ENCODE assay signal across 7 mouse cellular contexts in the genomic region with DNA sequence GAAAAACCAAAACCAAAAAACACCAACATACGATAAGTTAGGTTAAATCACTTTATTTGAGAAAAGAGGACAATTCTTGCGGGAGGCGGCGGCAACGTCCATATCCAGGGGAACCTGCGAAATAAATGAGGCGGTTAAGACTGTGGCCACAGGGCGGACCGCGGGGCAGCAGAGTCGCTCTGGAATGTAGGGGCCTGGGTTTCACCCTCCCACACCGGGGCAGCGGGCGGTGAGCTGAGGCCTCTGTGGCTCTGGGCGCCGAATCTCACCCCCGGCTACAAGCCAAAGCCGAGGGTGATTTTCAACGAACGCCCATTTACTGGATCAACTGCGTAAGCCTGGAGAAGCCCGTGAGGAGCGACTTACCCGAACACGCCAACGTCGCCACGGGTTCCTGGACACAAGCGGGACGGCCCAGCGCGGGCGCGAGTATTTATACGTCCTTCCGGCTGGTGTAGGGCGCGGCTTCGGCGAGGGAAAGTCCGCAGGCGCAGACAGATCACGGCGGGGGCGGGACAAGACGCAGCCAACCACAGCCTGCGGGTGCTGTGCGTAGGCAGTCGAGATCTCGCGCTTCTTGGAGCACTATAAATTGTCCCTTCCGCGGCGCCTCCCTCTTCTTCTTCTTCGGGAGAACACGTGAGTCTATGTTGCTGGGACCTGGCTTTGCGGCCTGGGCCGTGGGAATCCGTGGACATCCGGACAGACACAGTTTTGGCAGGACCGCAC. TPM values are rescaled to one million over a fixed set of nuclear protein-coding genes. Genes with fewer than 3 reads are reported as not detected.
A peak's percentile ranks its signal among the peaks of the same experiment; 100 is the strongest.
DNase-seq lines count a peak whose midpoint lies in the region; ATAC-seq lines count a peak whose summit lies in the region.

No protein-coding gene starts in this region.

- H3K4me3 ChIP-seq in intestine, embryonic 16.5 days (ENCODE audit: low read length), result peak overlapping the region; percentile 89
- peak overlapping the region; percentile 88 for H3K4me3 ChIP-seq in midbrain, embryonic 11.5 days (ENCODE audit: low read depth, low read length)

- peaks cover 19% of the 10 kb centered on the region for H3K4me1 ChIP-seq in intestine, embryonic 16.5 days (ENCODE audit: control insufficient read depth, insufficient read depth, low read length)
- peaks cover 15% of the 10 kb centered on the region for H3K4me1 ChIP-seq in midbrain, embryonic 11.5 days (ENCODE audit: control insufficient read depth, insufficient read depth, low read length)

- H3K4me2 ChIP-seq in intestine, embryonic 16.5 days (ENCODE audit: low read depth, low read length), result peak overlapping the region; percentile 58
- H3K4me2 ChIP-seq in midbrain, embryonic 11.5 days, result peak overlapping the region; percentile 88

- ATAC-seq in intestine, embryonic 16.5 days, result peak; percentile 96
- ATAC-seq in midbrain, embryonic 11.5 days (ENCODE audit: low FRiP score), result peak; percentile 98

- peak overlapping the region; percentile 81 for H3K27ac ChIP-seq in intestine, embryonic 16.5 days (ENCODE audit: low read length)
- H3K27ac ChIP-seq in midbrain, embryonic 11.5 days (ENCODE audit: low read depth, low read length), result peak overlapping the region; percentile 58

- WGBS in intestine, embryonic 16.5 days, result under 1% methylated on average over 61 of the region's 61 CpGs
- under 1% methylated on average over 61 of the region's 61 CpGs for whole genome bisulfite sequencing in midbrain, embryonic 11.5 days

- intact Hi-C loops in gastrocnemius, postnatal 36 days (cut with DNase I), result no loop called here
- intact Hi-C loops in left cerebral cortex, postnatal 36 days (cut with DNase I), result no loop called here

- H3K27me3 ChIP-seq in intestine, embryonic 16.5 days (replicated peaks; ENCODE audit: control insufficient read depth, insufficient read depth, low read length), result no peaks in the 10 kb centered on the region
- no peaks in the 10 kb centered on the region for H3K27me3 ChIP-seq in midbrain, embryonic 11.5 days (ENCODE audit: control insufficient read depth, insufficient read depth, low read length)

- DNase-seq in adrenal gland, adult 2 months, result peak; percentile 98
- peak; percentile 97 for DNase-seq in embryo, embryonic 11.5 days (ENCODE audit: low read depth, low spot score)
- DNase-seq in gastrocnemius, postnatal 36 days, result peak; percentile 93 to 97
- DNase-seq in left cerebral cortex, postnatal 36 days (ENCODE audit: low spot score in 2 of 2), result peak; percentile 98 to 99
- DNase-seq in midbrain, embryonic 11.5 days (ENCODE audit: low spot score, missing footprints), result peak; percentile 99
- DNase-seq in skeletal muscle tissue, adult 2 months (ENCODE audit: low read depth, low spot score), result peak; percentile 99

- peaks cover 7% of the 10 kb centered on the region for H3K36me3 ChIP-seq in intestine, embryonic 16.5 days (ENCODE audit: control insufficient read depth, insufficient read depth, low read length)
- peaks cover 11% of the 10 kb centered on the region for H3K36me3 ChIP-seq in midbrain, embryonic 11.5 days (ENCODE audit: control insufficient read depth, insufficient read depth, low read length)

- peak overlapping the region; percentile 96 for H3K9ac ChIP-seq in intestine, embryonic 16.5 days (ENCODE audit: low read depth, low read length)
- peak overlapping the region; percentile 93 for H3K9ac ChIP-seq in midbrain, embryonic 11.5 days (ENCODE audit: low read length)

- no peaks in the 10 kb centered on the region for H3K9me3 ChIP-seq in intestine, embryonic 16.5 days (ENCODE audit: control insufficient read depth, low read length)
- H3K9me3 ChIP-seq in midbrain, embryonic 11.5 days (ENCODE audit: control insufficient read depth, low read length), result no peaks in the 10 kb centered on the region

RNA-seq across cellular contexts. Expression of gene Rps2, which starts 1.7 kb away (rescaled TPM):
- 100 to 1,000 TPM; 718 to 903 TPM for total RNA-seq in adrenal gland, adult 2 months (2021)
- polyA plus RNA-seq in adrenal gland, adult 2 months (2012; rRNA removed), result 2,302 and 2,907 TPM in 2 replicates
- total RNA-seq in gastrocnemius, postnatal 36 days (2021), result 100 to 1,000 TPM; 500 to 582 TPM
- polyA plus RNA-seq in intestine, embryonic 16.5 days (2015; fragmentation: Nextera tagmentation; extraction: Ambion mirVana), result 1,425 and 1,515 TPM in 2 replicates
- 100 to 1,000 TPM; 291 to 312 TPM for total RNA-seq in left cerebral cortex, postnatal 36 days (2021)
- polyA plus RNA-seq in midbrain, embryonic 11.5 days (2014; fragmentation: Nextera tagmentation; extraction: Ambion mirVana), result 1,270 and 1,392 TPM in 2 replicates

RNA-seq across cellular contexts. Expression of gene Rnf151, which starts 1.8 kb away (rescaled TPM):
- total RNA-seq in adrenal gland, adult 2 months (2021), result not detected
- polyA plus RNA-seq in adrenal gland, adult 2 months (2012; rRNA removed), result 0.25 and 0.61 TPM in 2 replicates
- total RNA-seq in gastrocnemius, postnatal 36 days (2021), result not detected
- 0.15 TPM in 1 of 2 replicates, not detected in the other for polyA plus RNA-seq in intestine, embryonic 16.5 days (2015; fragmentation: Nextera tagmentation; extraction: Ambion mirVana)
- total RNA-seq in left cerebral cortex, postnatal 36 days (2021), result not detected
- polyA plus RNA-seq in midbrain, embryonic 11.5 days (2014; fragmentation: Nextera tagmentation; extraction: Ambion mirVana), result 0.22 TPM in 1 of 2 replicates, not detected in the other

RNA-seq across cellular contexts. Expression of gene Ndufb10, which starts 4.6 kb away (rescaled TPM):
- 100 to 1,000 TPM; 242 to 306 TPM for total RNA-seq in adrenal gland, adult 2 months (2021)
- 277 and 298 TPM in 2 replicates for polyA plus RNA-seq in adrenal gland, adult 2 months (2012; rRNA removed)
- 100 to 1,000 TPM; 420 to 464 TPM for total RNA-seq in gastrocnemius, postnatal 36 days (2021)
- 376 and 382 TPM in 2 replicates for polyA plus RNA-seq in intestine, embryonic 16.5 days (2015; fragmentation: Nextera tagmentation; extraction: Ambion mirVana)
- 100 to 1,000 TPM; 193 to 210 TPM for total RNA-seq in left cerebral cortex, postnatal 36 days (2021)
- polyA plus RNA-seq in midbrain, embryonic 11.5 days (2014; fragmentation: Nextera tagmentation; extraction: Ambion mirVana), result 198 and 210 TPM in 2 replicates

RNA-seq across cellular contexts. Expression of gene Rpl3l, which starts 8.0 kb away (rescaled TPM):
- under 1 TPM in 1 of 2 experiments, not detected in 1; 0.28 TPM for total RNA-seq in adrenal gland, adult 2 months (2021)
- polyA plus RNA-seq in adrenal gland, adult 2 months (2012; rRNA removed), result 0.17 TPM in 1 of 2 replicates, not detected in the other
- total RNA-seq in gastrocnemius, postnatal 36 days (2021), result 100 to 1,000 TPM; 743 to 791 TPM
- not detected in 2 replicates for polyA plus RNA-seq in intestine, embryonic 16.5 days (2015; fragmentation: Nextera tagmentation; extraction: Ambion mirVana)
- under 1 TPM; 0.39 to 0.57 TPM for total RNA-seq in left cerebral cortex, postnatal 36 days (2021)
- not detected in 2 replicates for polyA plus RNA-seq in midbrain, embryonic 11.5 days (2014; fragmentation: Nextera tagmentation; extraction: Ambion mirVana)

RNA-seq across cellular contexts. Expression of gene Tbl3, which starts 12.2 kb away (rescaled TPM):
- 10 to 100 TPM; 27.9 to 41.1 TPM for total RNA-seq in adrenal gland, adult 2 months (2021)
- polyA plus RNA-seq in adrenal gland, adult 2 months (2012; rRNA removed), result 49.0 and 63.2 TPM in 2 replicates
- total RNA-seq in gastrocnemius, postnatal 36 days (2021), result 10 to 100 TPM; 15.1 to 16.1 TPM
- 63.5 and 68.4 TPM in 2 replicates for polyA plus RNA-seq in intestine, embryonic 16.5 days (2015; fragmentation: Nextera tagmentation; extraction: Ambion mirVana)
- 10 to 100 TPM; 26.9 to 29.6 TPM for total RNA-seq in left cerebral cortex, postnatal 36 days (2021)
- polyA plus RNA-seq in midbrain, embryonic 11.5 days (2014; fragmentation: Nextera tagmentation; extraction: Ambion mirVana), result 91.0 and 97.5 TPM in 2 replicates

Comparison
In these comparisons a context has a peak if more than half of its experiments do, and no peak if none do; other contexts are left out.
1. Peak in every context shown above with its lines: DNase-seq, ATAC-seq, H3K4me3 ChIP-seq and H3K27ac ChIP-seq.